Mouse (Mus musculus) brain, embryonic 14.5 days (tissue): Measurements from ENCODE around the gene Mrps6. TPM values are rescaled to one million over a fixed set of nuclear protein-coding genes. Genes with fewer than 3 reads are reported as not detected.
"Not testable (repeated sequence)": the region's sequence is repeated elsewhere in the genome, so short reads cannot be mapped to it uniquely, and the experiment has no call there.

Source experiments
- DNase-seq: peaks from one replicate; pipeline ENCODE4 v3.0.0-alpha.2; 2011; ENCODE audit warnings: low read depth
- CTCF ChIP-seq: fragments of 200-500 bp; IDR thresholded peaks from 2 replicates; pipeline ENCODE4 v1.5.1; 2012; ENCODE audit warnings: inconsistent platforms, mild to moderate bottlenecking, moderate library complexity, borderline replicate concordance; ENCODE audit not compliant: insufficient read depth, insufficient read length; ENCODE audit errors: extremely low read depth
- POLR2A ChIP-seq: fragments of 200-500 bp; IDR thresholded peaks from 2 replicates; pipeline ENCODE4 v1.6.1; 2012; ENCODE audit warnings: mild to moderate bottlenecking, inconsistent platforms, borderline replicate concordance; ENCODE audit not compliant: poor library complexity, insufficient read depth, insufficient read length, severe bottlenecking; ENCODE audit errors: extremely low read depth
- polyA plus RNA-seq: library from polyadenylated mRNA; depleted of rRNA; stranded (reverse); fragments of >200 nt; gene quantifications from 2 replicates; pipeline ENCODE4 v1.2.3, GENCODE M21; 2012

The Mrps6 gene
- polyA plus RNA-seq, 1 experiment = 96.8 TPM

DNA sequence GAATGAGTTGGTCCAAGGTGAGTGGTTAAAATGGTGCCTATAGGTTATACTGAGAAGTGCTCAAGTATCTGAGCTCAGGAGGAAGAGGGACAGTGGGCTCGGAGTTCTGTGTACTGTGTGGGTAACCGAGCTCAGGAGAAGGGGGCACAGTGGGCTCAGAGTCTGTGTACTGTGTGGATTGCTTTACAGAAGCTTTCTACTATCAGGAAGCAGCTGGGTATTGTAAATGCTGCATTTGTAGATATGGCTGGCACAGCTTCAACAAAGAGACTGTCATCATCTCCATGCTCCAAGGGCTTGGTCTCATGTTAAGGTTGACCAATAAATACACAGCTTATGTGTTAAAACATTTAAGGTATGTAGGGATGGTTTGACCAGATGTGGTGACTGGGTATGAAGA lies 6.7 kb downstream of the Mrps6 start:
- TF ChIP-seq POLR2A (no peak), CTCF (no peak)
- DNase-seq = no peak

DNA sequence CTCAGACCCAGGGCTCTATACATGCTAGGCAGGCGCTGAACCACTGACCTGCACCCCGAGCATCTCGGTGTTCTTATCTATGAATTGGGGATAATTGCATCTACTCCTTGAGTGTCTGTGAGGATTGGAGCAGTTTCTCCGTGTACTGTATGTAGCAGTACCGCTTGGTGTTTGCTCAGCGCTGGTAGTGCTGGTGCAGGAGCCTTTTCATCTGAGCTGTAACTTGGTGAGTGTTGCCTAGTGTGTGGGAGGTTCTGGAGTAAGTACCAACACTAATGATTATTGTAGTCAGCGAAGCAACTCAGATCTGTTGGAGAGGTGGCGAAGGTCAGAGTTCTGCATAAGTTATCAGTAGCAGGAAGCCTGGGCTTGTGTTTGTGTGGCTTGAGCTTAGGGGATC lies 12.3 kb downstream of the Mrps6 start:
- DNase-seq = no peak
- TF ChIP-seq CTCF = no peak
- no peak for TF ChIP-seq POLR2A

DNA sequence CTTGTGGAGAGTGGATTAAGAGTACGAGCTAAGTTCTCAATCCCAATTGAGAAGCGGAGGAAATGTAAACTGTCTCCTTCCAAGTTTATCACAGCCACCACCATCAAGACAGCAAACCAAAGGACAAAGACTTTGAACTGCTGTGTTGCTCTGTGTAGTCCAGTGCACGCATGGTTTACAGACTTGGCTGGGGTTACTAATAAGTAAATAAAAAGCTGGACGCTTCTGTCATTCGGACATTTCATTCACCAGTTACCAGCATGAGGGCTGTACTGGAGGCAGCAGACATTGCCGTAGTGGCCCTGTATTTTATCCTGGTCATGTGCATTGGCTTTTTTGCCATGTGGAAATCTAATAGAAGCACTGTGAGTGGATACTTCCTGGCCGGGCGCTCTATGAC lies 18.7 kb downstream of the Mrps6 start:
- TF ChIP-seq POLR2A (no peak), CTCF (no peak)

DNA sequence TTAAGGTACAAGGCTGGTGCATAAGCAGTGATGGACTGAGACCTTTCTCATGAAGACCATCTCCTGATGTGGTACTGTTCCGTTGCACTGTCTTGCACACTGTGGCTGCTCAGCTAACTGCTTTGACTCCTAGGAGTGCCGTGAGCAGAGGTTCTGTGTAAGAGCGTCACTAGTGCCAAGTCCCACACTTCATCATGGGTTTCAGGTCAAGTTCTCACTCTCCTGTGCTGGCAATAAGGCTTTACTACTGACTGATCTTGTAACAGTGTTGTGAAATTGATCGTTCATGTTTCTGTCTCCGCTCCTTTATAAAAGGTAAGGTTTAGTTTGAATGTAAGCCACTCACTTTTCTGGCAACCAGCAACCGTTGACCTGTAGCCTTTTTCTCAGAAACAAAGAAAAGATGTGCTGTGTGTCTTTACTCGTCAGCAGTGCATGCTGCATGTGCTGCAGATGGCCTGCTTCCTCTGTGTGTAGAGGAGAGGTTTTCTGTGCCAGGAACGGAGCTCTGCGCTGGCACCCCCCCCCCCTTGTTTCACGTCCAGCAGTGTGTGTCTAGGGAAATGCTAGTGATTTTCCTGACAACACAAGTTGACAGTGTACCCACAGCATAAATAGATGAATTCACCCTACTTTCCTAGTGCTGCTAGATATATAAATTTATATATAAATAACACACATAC lies 25.8 kb downstream of the Mrps6 start:
- peak; percentile 45 for DNase-seq
- TF ChIP-seq POLR2A (no peak), CTCF (no peak)

More for the DNA sequence above, 18.7 kb downstream of the Mrps6 start:
- no peak for DNase-seq

DNA sequence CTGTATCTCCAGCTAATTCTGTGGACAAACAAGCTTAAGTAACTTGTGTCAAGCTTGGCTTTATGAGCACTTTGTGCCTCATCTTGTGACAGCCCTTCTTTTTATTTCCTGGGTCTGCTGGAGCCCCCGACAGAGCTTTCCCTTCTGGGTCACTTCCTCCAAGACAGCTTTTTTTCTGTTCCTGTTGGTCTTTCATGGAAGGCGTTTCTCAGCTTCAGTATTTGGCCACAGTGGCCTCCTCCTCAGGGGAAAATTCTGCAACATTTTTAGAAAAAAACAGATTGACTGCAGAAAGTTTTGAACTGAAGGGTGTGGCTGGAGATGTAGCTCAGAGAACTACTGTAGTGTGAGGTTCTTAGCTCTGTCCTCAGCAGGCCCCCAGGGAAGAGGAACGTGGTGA lies 31.2 kb downstream of the Mrps6 start:
- TF ChIP-seq POLR2A (no peak), CTCF (no peak)
- no peak for DNase-seq

DNA sequence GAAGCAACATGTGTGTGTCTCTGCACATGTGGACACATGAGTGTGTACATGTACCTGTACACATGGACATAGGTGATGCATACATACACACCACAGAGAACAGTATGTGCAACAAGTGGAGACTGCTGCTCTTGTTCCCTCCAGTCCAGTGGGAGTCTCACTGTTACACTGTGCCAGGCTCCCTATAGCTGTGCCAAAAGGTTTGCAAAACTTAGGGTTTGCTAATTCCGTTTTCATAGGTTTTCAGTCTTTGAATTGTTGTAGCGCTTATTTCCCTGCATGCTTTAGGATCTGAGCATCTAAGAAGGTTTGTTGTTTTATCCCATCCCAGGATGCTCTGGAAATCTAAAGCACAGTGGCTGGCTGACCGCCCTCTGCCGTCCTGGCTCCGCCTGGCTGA lies 33.8 kb downstream of the Mrps6 start:
- no peak for TF ChIP-seq POLR2A
- DNase-seq = no peak

DNA sequence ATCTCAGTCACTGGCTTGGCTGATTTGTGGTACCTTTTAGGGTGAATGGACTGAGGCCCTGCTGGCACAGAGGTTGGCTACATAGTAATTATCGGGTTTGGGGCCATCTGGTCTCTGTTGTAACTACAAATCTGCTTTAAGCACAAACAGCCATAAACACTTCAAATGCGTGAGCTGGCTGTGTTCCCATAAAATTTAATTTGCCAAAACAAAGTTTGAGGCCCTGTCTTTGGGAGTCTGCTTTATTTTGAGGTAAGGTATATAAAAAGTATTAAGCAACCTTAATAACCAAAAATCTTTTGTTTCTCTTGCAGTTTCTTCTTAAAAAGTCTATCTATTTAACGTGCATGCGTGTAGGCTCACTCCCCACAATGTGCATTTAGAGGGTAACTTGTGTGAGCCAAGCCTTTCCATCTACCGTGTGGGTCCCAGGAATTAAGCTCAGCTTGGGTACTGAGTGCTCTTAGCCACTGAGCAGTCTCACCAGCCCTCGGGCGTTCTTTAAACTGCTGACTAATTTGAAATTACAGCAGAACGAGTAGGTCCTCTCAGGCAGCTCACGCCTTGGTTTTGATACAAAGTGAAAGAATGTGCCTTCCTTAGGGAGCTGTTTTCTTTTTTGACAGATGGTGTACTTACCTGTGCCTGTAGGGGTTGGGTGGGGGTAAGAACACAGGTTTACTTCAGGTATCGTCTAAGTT lies 40.4 kb downstream of the Mrps6 start:
- TF ChIP-seq CTCF = no peak
- no peak for TF ChIP-seq POLR2A
- DNase-seq = peak; percentile 45

DNA sequence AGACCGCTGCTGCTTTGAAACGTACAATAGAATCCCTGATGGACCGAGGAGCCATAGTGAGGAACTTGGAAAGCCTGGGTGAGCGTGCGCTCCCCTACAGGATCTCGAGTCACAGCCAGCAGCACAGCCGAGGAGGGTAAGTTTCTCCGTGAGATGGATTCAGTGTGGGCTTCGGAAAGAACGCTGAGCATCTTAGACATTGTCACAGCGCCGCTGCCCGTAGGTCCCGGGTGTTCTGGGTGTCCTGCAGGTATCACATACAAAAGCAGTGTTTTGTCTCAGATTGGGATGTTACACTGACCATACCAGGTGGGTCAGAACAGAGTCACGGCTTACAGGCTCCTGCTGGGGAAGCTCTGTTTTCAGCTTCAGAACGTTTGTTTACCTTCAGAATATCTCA lies 41.5 kb downstream of the Mrps6 start:
- TF ChIP-seq CTCF = no peak
- TF ChIP-seq POLR2A = no peak
- no peak for DNase-seq

DNA sequence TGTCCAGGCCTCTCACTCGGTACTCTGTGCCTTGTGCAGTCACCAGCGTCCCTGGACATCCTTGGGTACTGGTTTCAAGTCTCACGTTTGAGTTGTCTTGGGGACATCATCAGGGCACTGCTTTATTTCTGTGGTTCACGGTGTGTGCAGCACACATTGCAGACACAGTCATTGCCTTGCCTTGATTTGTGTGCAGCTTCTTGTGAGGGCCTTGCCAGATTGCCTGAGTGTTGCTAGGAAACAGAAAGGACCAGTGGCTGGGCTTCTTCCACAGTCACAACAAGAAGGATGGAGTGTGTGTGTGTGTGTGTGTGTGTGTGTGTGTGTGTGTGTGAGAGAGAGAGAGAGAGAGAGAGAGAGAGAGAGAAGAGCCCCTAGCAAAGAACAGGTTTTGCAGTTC lies 42.0 kb downstream of the Mrps6 start:
- peak; percentile 74 for DNase-seq
- TF ChIP-seq CTCF = no peak
- TF ChIP-seq POLR2A = no peak

DNA sequence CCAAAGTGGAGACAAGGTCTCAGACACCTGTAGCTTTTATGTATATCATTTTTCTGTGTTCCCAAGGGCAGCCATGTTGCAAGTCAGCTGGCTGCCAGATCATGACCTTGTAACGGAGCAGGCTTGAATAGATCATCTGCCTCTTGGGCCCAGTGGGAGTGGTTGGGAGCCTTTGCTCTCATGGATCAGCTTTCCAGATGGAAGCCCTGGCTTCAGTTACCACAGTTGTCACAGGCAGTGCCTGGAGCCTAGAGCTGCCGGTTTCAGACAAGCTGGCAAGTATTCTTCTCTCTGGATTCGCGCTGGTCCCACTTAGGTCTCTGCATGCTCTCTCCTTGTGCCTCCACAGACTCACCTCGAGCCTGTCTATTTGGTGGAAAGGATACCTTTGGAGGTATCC lies 44.0 kb downstream of the Mrps6 start:
- no peak for TF ChIP-seq POLR2A
- no peak for TF ChIP-seq CTCF
- no peak for DNase-seq

DNA sequence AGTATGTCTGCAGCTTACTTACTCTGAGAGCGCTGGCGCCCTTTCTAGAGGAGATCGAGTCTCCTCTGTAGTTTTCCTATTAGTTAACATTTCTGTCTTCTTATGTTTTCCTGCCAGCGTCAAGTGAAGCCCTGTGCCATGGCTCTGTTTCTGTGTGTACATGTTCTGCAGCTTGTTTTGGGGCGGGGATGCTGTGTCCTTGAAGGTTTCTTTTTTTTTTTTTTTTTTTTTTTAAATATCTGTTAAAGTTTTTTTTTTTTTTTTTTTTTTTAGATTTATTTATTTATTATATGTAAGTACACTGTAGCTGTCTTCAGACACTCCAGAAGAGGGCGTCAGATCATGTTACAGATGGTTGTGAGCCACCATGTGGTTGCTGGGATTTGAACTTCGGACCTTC lies 44.9 kb downstream of the Mrps6 start:
- DNase-seq = not testable (repeated sequence)

DNA sequence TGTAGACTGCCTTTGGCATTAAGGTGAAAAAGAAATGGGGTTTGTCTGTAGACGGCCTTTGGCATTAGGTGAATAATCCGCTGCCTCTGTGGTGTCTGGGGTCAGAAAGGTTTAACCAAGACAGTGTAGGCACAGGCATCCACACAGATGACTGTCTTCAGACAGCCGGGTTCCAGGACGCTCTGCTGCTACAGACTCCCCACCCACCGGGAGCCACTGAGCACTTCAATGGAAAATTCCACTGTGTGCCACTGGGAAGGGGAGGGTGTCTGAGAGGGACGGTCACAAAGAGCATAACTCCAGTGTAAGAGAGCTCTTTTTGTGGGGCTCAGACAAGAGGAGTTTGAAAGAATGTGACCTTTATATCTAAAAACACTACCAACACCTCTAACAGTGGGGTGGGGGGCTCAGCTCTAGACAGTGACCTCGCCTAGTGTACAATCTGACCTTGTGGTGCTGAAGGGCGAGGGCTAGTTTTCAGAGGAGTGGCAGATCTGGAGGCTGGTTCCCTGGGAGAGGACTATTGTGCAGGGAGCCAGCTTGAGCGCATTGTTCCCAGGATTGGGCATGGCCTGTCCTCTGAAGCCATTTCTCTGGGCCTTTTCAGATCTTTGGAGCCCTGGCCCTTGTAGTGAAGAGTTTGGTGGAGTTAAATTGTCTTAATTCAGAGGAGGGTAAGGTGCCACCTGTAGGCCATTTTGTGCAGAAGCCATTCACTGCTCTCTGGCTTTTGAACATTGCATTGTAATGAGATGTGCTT lies 45.7 kb downstream of the Mrps6 start:
- DNase-seq = peak; percentile 36
- TF ChIP-seq POLR2A (no peak), CTCF (no peak)

DNA sequence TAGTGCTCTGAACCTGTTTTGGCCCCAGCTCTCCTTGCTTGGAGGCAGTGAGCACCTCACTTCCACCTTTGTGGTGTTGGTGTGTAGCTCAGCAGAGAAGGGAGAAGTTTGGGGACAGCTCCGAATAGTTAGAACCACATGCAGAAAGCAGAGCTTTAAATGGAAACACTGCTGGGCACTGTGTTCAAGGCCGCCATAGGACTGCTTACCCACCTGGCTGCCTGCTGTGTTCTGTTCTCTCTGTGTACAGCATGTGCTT lies 46.2 kb downstream of the Mrps6 start:
- TF ChIP-seq CTCF (no peak), POLR2A (no peak)
- no peak for DNase-seq
